Comparison of ENCODE assay signal across 12 mouse cellular contexts in genomic region chr10:107899946-107900345, GRCm38 (mm10). TPM values are rescaled to one million over a fixed set of nuclear protein-coding genes. Genes with fewer than 3 reads are reported as not detected.
"Had no signal": no experiment of that assay in that cellular context is flagged by ENCODE, and none has a peak within 500 bp of the region (broad histone marks: within the 10 kb centered on the region; RNA-seq: fewer than 3 reads in every experiment).

No protein-coding gene starts in this region.

- H3K36me3 ChIP-seq: limb, embryonic 13.5 days; midbrain, embryonic 12.5 days had no signal

- H3K4me2 ChIP-seq: limb, embryonic 13.5 days; midbrain, embryonic 12.5 days had no signal

- ATAC-seq: midbrain, embryonic 16.5 days had no signal

- H3K27me3 ChIP-seq: limb, embryonic 13.5 days; midbrain, embryonic 12.5 days had no signal

- H3K9me3 ChIP-seq: midbrain, embryonic 12.5 days had no signal

- DNase-seq: kidney, postnatal 36 days; left cerebral cortex, postnatal 4 days; lung, adult 18-20 months; right cerebral cortex, postnatal 14 days; thymus, postnatal 4 days had no signal

- H3K9ac ChIP-seq: limb, embryonic 13.5 days; liver, embryonic 14.5 days; midbrain, embryonic 12.5 days had no signal

- H3K4me3 ChIP-seq: limb, embryonic 13.5 days; midbrain, embryonic 12.5 days had no signal

- H3K4me1 ChIP-seq: limb, embryonic 13.5 days; midbrain, embryonic 12.5 days had no signal

- H3K27ac ChIP-seq: kidney, postnatal 0 days; limb, embryonic 13.5 days; liver, embryonic 14.5 days; midbrain, embryonic 12.5 days; stomach, postnatal 0 days had no signal

RNA-seq across cellular contexts. Expression of gene Otogl, which starts 12.0 kb away (rescaled TPM):
- polyA plus RNA-seq: liver, adult 2 months; midbrain, embryonic 12.5 days had no signal
